Mouse (Mus musculus): ENCODE measurements around the gene Hoxd8.

Gene Hoxd8

DNA sequence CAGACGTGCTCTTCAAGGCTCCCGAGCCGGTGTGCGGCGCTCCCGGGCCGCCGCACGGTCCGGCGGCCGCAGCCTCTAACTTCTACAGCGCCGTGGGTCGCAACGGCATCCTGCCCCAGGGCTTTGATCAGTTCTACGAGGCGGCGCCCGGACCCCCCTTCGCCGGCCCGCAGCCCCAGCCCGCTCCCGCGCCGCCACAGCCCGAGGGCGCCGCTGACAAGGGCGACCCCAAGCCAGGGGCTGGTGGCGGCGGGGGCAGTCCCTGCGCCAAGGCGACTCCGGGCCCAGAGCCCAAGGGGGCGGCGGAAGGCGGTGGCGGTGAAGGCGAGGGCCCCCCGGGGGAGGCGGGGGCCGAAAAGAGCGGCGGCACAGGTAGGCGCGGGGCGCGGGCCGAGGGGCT is 21.6 kb upstream of the Hoxd8 start:
- intact Hi-C loops (cut with DNase I) = no loop called here

DNA sequence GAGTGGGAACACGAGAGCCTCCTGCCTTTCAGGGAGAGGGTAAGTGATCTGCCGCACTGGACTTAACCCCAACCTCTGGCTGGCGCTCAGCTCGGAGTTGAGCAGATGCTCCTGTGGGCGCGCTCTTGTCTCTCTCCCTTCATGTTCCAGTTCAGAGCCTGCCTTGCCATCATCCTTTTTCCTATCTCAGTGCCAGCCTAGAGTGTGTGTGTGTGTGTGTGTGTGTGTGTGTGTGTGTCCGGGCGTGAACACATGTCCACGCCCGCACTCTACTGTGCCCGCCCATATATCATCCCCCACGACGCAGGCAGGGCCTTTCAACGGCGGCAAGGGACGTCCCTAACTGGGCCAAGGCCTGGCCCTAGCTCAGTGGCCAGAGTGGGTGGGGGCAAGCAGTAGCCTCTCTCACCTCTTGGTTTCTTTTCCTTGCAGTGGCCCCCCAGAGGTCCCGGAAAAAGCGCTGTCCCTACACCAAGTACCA is 20.9 kb upstream of the Hoxd8 start:
- intact Hi-C loops (cut with DNase I) = no loop called here

DNA sequence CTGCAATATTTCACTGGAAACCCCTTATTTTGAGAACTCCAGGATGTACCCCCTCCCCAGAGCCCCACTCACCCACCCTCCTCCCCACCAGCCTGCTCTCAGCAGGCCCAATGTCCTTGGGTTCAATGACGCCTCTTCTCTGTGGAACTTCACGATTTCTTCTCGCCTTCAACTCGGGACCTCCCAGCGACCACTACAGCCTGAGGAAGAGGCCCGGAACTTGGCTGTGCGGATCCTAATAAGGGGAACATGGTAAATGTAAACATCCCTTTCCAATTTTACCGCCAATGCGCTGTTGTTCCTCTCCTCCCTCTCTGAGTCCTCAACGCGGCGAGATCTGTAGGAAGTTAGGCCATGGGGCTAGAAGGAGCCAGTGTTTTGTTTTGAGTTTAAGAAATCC is 20.3 kb upstream of the Hoxd8 start:
- intact Hi-C loops (cut with DNase I) = no loop called here

DNA sequence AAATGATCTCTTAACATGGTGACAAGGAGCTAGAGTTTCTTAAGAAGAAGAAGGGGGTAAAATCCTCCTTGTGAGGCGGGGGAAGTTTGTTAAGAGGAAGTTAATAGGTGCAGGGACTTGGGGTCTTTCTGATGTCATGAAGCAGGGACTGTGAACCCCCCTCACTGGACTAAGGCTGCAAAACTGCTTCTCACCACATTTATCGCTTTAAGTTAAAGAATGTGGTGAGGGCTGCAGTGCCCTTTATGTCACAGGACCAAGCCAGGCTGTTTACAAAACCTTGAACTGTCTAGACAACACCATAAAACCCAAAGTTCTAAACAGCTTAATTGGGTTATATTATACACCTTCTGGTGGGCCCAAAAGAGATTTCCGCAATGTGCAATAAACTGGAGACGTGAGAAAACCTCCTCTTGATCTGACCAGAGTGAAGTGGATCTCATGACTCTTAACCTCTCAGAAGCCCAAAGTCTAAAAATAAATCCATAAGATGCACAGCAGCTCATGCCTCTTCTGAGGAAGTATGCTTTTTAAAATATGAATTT is 19.3 kb upstream of the Hoxd8 start:
- intact Hi-C loops (cut with DNase I) = no loop called here

DNA sequence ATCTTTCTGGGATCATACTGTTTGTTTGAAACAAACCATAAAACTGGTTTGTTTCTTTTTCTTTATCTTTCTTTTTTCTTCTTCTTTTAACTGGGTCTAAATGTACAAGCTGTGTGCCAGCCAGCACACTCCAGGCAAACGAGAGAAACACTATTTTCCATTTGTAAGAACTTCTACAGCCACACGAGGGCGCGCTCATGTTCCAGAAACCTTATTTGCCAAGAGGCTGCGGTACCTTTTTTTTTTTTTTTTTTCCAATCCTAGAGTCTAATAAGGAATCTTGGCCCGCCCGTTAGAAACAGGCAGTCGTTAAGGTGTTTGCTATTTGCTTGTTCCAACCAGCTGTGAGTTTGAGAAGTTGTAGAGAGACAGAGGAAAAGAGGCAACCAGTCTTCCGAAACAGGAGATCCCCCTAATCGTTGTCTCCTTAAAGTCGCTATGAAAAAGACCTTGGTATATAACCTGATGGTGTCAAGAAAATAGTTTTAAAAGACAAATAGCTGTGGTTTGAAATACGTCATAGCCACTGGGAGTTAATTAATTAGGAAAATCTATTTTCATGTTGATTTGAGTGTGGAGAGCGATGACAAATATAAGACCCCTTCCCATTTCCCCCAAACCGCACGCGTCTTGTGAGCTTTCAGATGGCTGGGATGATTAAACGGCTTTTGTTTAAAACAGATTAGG is 18.0 kb upstream of the Hoxd8 start:
- intact Hi-C loops (cut with DNase I) = no loop called here

DNA sequence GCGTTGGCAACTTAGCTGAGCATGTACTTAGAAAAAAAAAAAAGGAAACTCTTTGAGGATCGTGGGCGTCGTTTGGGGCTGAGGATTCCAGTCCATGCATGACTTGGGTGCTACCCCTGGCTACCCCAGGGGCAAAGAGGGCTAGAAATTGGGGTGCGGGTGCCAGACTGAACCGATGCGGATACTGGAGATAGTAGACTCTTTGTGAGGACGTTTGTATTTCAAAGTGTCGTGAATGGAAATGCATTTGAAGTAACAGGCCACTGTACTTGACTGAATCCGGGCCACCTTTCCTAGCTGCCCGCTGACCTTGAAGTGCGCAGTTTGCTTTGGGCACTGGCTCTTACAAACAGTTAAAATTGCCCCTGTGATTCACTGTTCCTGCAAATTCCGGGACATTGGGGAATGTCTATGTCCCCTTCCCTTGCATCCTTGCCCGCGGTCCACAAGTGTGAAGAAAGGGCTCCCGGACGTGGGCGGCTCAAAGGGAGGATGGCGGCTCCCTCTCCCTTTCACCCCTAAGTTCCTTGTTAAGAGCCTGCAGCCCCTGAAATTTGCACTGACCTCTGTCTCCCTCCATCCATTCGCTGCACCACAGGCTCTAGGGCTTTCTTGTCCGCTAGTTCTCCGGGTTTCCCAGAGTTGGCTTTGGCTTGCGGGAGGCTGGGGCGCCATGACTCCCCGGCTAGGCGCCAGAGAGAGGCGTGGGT is 17.3 kb upstream of the Hoxd8 start:
- intact Hi-C loops (cut with DNase I) = no loop called here

DNA sequence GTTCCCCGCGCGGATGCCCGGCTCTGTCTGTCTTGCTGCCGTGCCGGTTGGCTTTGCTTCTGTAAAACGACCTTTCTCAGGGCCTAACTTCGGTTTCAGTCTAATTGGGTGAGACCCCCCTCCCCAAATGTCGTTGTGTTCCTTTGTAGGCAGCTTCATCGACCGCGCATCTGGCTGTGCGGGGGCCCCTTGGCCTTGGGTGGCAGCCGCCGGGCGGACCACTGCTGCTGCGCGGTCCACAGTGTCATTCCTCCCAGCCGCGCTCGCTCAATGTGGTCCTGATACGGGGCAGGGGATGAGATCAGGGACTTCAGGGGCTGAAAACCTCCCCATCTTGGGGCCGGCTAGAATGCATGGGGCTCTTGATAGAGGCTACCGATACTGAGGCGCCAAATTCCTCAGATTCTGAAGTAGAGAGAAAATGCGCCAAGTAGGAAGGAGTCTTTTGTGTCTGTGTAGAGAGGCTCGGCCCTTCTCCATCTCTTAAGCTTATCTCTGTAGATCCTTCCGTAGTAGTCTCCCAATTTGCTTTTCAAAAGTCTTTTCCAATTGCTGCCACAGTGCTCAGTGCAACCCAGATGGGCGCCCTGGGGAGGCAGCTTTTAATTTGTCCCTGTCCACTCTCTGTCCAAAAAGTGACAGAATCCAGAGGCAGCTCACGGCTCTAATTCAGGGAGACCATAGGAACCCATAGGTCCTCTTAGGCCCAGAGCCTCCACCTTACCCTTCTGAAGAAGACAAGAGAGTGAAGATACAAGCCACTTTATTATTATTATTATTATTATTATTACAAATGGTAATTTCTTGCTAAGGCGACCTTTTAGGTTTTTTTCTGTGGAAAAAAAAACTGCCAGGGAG is 16.5 kb upstream of the Hoxd8 start:
- intact Hi-C loops (cut with DNase I) = no loop called here

DNA sequence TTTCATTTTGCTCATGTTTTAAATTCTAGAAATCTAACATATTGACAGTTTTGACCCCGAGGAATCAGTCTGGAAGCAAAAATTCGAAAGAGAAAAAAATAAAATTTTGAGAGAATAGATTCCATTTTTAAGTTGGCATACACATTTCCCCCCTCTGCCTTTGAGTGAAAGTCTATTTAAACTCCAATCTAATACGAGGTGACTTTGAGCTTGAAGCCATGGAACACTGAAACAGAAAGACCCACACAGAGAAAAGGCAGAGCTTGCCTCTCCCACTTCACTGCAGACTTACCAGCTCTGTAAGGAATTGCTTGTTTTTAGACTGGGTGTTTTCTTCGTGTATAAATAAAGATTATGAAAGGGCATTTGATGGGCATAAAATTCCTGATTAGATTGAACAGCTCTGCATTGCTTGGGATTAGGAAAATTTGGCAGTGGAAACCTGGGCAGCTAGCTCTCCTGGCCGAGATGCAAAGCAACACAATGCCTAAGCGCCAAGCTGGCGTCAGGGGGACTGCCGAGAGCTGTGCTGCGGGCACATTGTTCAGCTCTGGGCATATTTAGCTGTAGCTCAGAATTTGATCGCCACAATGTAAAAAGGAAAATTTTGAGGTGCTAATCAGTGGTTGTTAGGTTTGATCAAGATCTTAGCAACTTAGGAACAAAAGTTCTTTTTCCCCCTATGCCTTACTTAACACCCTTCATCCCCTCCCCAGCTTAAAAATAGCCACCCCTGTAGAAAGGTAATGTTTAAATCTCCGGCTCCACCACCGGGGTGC is 15.4 kb upstream of the Hoxd8 start:
- intact Hi-C loops (cut with DNase I) = no loop called here

DNA sequence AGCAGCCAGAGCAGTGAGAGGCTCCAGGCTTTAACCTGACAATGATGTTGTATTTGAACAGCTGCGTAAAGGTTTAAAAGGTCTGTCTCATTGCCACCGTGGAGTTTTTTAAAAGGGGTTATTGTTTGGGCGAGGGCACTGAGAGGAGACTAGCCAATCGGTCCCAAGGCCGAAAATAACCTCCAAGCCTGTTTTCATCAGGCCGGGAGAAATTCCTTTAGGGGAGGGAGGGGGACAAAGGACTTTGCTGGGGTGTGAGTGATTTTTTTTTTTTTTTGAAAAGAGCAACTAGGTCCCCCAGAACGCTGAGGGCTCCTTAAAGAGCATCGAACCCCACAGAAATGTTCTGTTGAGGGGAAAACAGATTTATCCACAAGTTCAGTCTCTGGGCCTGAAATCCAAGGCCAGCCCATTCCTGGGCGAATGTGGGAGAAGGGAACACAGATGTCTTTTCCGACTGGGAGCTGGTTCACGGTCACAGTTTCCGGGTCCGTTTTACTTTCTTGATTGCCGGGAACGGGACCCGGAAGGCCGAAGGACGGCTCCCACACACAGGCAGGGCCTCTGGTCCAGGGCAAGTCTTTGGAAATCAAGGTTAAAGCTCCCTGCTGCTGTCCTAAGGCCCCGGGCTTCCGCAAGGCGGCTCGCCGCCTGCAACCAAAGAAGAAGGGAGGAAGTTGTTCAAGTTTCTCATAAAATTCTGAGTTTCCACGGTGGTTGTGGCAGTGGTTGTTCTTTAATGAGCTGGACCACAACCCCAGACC is 14.7 kb upstream of the Hoxd8 start:
- intact Hi-C loops (cut with DNase I) = loop anchor here (10.0 kb wide), 1 partner anchor 625 kb away; no protein-coding TSS in a partner anchor

DNA sequence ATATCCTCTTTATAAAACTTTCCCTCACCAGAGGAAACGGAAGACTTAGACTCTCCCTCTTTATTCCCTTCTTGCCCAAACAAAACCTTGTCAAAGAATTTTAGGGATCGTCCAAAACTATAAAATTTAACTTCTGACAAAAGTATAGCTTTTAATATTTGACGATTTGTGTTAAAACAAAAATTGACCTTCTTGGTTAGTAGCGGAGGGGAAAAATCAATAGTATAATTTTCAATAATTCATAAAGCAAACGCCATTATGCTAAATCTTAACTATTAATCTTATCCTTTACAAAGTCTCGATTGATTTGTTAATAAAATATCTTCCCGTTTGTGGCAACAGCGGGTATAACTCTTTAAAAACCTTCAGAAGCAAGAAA is 14.1 kb upstream of the Hoxd8 start:
- intact Hi-C loops (cut with DNase I) = loop anchor here (10.0 kb wide), 1 partner anchor 624 kb away; no protein-coding TSS in a partner anchor

DNA sequence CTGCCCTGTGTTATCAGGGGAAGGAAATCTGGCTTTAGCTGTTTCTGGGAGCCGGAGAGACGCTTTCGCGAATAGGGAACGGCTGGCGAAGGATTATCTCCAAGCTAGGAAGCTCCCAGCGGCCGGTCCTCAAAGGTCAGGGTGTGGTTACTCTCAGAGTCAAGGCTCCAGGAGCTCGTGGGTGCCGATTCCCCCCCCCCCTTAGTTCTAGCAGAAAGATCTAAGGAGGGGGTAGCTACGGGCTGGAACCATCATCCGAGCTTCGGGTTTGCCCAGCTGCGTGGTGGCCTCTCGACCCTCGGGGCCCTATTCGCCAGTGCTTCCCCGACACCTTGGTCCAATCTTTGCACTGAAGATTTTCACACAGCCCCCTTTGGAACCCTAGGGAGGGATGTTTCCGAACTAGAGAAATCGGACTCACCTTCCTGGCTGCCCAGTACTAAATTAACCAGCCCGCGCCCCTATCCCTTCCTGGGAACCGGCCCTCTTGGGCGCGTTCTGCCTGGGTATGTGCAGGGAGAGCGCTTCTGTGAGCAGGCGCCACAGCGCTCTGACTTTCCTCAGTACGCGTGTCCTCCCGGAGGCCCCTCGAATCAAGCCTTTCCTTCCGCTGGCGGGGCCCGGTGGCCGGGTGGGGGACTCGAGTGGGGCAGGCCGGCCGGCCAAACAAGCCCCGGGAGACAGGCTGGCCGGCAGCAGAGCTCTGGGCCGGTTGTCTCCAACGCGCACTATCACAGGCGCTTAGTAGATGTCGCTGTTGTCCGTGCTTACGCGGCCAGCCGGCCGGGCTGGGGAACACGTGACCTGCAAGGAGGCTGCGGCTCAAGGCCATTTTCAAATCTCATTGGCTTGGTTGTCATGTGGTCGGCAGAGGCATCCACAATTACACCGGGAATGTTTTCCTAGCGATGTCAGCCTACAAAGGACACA is 13.1 kb upstream of the Hoxd8 start, which contains the start of gene Hoxd10:
TSS of gene Hoxd10 (plus strand) at position 903 of the 930 bp plus-strand sequence.
- intact Hi-C loops (cut with DNase I) = loop anchor here (10.0 kb wide), 1 partner anchor 624 kb away; no protein-coding TSS in a partner anchor

DNA sequence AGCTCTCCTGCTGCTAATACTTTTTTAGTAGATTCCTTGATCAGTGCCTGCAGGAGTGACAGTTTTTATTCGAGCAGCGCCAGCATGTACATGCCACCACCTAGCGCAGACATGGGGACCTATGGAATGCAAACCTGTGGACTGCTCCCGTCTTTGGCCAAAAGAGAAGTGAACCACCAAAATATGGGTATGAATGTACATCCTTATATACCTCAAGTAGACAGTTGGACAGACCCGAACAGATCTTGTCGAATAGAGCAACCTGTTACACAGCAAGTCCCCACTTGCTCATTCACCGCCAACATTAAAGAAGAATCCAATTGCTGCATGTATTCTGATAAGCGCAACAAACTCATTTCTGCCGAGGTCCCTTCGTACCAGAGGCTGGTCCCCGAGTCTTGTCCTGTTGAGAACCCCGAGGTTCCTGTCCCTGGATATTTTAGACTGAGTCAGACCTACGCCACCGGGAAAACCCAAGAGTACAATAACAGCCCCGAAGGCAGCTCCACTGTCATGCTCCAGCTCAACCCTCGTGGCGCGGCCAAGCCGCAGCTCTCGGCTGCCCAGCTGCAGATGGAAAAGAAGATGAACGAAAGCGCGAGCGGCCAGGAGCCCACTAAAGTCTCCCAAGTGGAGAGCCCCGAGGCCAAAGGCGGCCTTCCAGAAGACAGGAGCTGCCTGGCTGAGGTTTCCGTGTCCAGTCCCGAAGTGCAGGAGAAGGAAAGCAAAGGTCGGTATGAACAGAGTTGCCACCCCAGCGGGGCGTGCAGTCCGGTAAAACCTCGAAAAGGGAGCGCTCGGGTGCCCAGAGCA is 12.2 kb upstream of the Hoxd8 start:
- intact Hi-C loops (cut with DNase I) = loop anchor here (10.0 kb wide), 1 partner anchor 623 kb away; no protein-coding TSS in a partner anchor

DNA sequence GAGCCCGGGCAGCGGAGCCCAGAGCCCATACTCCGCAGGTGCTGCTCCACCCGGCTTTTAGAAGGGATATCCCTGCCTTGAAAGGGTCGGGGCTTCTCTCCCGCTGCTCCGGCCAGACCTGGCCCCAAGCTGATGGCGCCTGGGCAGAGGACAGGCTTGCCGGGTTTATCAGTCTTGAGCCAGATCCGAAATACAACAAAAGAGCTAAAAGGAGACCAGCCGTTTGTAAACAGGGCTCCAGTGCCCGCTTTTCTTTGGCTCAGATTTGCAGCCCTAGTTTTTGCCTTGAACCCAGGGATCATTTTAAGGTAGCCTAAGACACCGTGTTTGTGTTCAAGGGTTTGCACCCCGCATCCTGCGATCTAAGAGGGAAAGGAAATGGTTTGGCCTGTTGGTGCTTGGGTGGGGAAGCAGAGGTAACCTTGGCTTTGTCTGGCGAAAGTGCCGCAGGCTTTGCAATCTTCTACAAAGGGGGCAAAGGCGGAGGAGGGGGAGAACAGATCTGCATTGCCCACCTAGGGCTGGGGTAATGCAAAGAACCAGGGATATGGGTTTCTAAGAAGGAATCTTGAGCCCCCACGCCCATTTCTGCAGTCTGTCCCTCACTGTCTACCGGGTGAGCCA is 11.5 kb upstream of the Hoxd8 start:
- intact Hi-C loops (cut with DNase I) = loop anchor here (10.0 kb wide), 1 partner anchor 622 kb away; no protein-coding TSS in a partner anchor

DNA sequence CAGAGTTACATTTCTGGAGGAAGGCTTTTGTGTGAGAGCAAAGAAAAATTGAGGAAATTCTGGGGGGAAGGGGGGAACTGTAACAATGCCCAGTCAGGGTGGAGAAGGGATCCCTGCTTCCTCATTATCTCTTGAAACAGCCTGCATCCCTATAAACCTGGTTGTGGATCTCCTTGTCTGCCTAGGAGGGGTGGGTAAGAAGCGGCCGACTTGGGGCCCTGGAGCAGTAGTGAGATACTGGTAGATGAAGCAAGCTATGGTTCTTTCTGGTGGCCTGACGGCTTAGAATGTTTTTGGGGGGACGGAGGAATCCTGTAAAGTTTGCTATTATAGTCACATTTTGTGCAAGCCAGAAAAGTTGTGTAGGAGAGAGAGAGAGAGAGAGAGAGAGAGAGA is 11.0 kb upstream of the Hoxd8 start:
- intact Hi-C loops (cut with DNase I) = loop anchor here (10.0 kb wide), 1 partner anchor 621 kb away; no protein-coding TSS in a partner anchor

DNA sequence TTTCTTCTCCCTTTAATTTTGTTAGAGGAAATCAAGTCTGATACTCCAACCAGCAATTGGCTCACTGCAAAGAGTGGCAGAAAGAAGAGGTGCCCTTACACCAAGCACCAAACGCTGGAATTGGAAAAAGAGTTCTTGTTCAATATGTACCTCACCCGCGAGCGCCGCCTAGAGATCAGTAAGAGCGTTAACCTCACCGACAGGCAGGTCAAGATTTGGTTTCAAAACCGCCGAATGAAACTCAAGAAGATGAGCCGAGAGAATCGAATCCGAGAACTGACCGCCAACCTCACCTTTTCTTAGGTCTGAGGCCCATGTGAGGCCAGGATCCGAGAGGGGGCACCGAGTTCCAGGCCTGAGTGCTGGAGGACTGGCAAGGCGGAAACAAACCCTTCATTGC is 10.3 kb upstream of the Hoxd8 start:
- intact Hi-C loops (cut with DNase I) = loop anchor here (10.0 kb wide), 1 partner anchor 621 kb away; no protein-coding TSS in a partner anchor

DNA sequence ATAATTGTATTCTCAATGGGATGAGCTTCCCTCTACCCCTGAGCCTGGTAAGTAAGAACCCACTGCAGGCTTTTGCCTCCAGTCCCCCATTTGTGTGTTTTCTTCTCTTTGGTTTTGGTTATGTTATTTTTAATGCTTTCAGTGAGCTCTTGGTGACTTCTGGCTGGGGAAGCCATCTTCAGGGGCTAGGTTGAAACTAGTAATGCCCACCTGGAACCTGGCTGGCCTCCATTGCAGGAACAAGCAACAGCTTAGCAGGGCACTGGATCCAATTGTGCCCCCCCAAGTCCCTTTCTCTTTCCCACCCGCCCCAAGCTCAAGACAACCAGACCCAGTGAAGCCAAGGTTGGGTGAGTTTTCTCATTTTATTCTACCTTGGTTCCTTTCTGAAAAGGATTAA is 9.0 kb upstream of the Hoxd8 start:
- intact Hi-C loops (cut with DNase I) = loop anchor here (10.0 kb wide), 1 partner anchor 619 kb away; no protein-coding TSS in a partner anchor
